In genomic region chr5:72138256-72138655, GRCm38 (mm10) we compare ENCODE assay signal across 22 mouse cellular contexts. TPM values are rescaled to one million over a fixed set of nuclear protein-coding genes. Genes with fewer than 3 reads are reported as not detected.
A peak's percentile ranks its signal among the peaks of the same experiment; 100 is the strongest.
DNase-seq lines count a peak whose midpoint lies in the region; TF ChIP-seq lines count a peak whose summit lies in the region.
"Had no signal": no experiment of that assay in that cellular context is flagged by ENCODE, and none has a peak within 500 bp of the region (broad histone marks: within the 10 kb centered on the region; RNA-seq: fewer than 3 reads in every experiment).

No protein-coding gene starts in this region.

- peak overlapping the region; percentile 33; the same call in 1 of the 2 replicates for H3K4me3 ChIP-seq in testis, adult 2 months (ENCODE audit: control insufficient read depth, low read depth, low read length)
- H3K4me3 ChIP-seq: embryonic facial prominence, embryonic 13.5 days; embryonic facial prominence, embryonic 15.5 days; erythroblast, embryonic 14.5 days; forebrain, embryonic 10.5 days; forebrain, embryonic 12.5 days had no signal

- no peak for TF ChIP-seq CTCF in testis, adult 2 months (IDR thresholded peaks at IDR 0.05; ENCODE audit: control insufficient read depth, insufficient read depth, insufficient replicate concordance, low read depth, low read length)

- peak; percentile 68 to 76 for DNase-seq in cerebellum, postnatal 10 days
- DNase-seq in cerebellum, postnatal 4 days (ENCODE audit: low spot score in 2 of 2), result no peak
- peak; percentile 23 for DNase-seq in left cerebral cortex, postnatal 4 days
- DNase-seq in left cerebral cortex, adult 8-10 months (ENCODE audit: low spot score in 2 of 2), result no peak
- no peak for DNase-seq in testis, postnatal 14 days (ENCODE audit: low spot score)
- DNase-seq: adrenal gland, adult 2 months; adrenal gland, postnatal 10 days; adrenal gland, postnatal 25 days; B cell, adult 2 months; cerebellum, adult 11 months; cerebellum, adult 18-20 months; cerebellum, adult 9-10 months; cerebellum, postnatal 25 days; embryo, embryonic 11 days had no signal

- no peak for TF ChIP-seq POLR2A in testis, adult 2 months (IDR thresholded peaks at IDR 0.05; ENCODE audit: control insufficient read depth, low read depth, low read length)

- intact Hi-C loops in left cerebral cortex, postnatal 4 days (cut with DNase I), result no loop called here

- peaks cover 2% of the 10 kb centered on the region; the same call in 1 of the 2 replicates for H3K4me1 ChIP-seq in testis, adult 2 months (ENCODE audit: control insufficient read depth, insufficient read depth, low read length)
- H3K4me1 ChIP-seq: embryonic facial prominence, embryonic 13.5 days; embryonic facial prominence, embryonic 15.5 days; forebrain, embryonic 10.5 days; forebrain, embryonic 12.5 days had no signal

- no peak overlapping the region for H3K27ac ChIP-seq in testis, adult 2 months (ENCODE audit: control insufficient read depth, insufficient read depth, low read depth, low read length)
- H3K27ac ChIP-seq: embryonic facial prominence, embryonic 13.5 days; embryonic facial prominence, embryonic 15.5 days; forebrain, embryonic 10.5 days; forebrain, embryonic 12.5 days had no signal

- no peaks in the 10 kb centered on the region for H3K27me3 ChIP-seq in testis, adult 2 months (ENCODE audit: control insufficient read depth, insufficient read depth, low read length)
- H3K27me3 ChIP-seq: CH12.LX; embryonic facial prominence, embryonic 13.5 days; embryonic facial prominence, embryonic 15.5 days; forebrain, embryonic 12.5 days had no signal

- H3K36me3 ChIP-seq in testis, adult 2 months (ENCODE audit: control insufficient read depth, insufficient read depth, low read length), result no peaks in the 10 kb centered on the region
- H3K36me3 ChIP-seq: embryonic facial prominence, embryonic 13.5 days; embryonic facial prominence, embryonic 15.5 days; forebrain, embryonic 10.5 days; forebrain, embryonic 12.5 days; G1E had no signal

RNA-seq across cellular contexts. Expression of gene Commd8, which starts 29.7 kb away (rescaled TPM):
- total RNA-seq in left cerebral cortex, postnatal 4 days (2021), result 10 to 100 TPM; 72.6 to 74.9 TPM
- total RNA-seq in left cerebral cortex, adult 8-10 months (2022), result 10 to 100 TPM; 86.4 to 93.9 (median 92.0) TPM
- polyA plus RNA-seq in testis, adult 2 months (2012; rRNA removed), result 2.7 and 3.7 TPM in 2 replicates

Comparison
In these comparisons a context has a peak if more than half of its experiments do, and no peak if none do; other contexts are left out.
1. DNase-seq: peak in cerebellum, postnatal 10 days (2 of 2) and left cerebral cortex, postnatal 4 days (single experiment); none in cerebellum, postnatal 4 days (0 of 2), left cerebral cortex, adult 8-10 months (0 of 2) and testis, postnatal 14 days (single experiment).